ENCODE assay signal across 8 mouse cellular contexts in the genomic region with DNA sequence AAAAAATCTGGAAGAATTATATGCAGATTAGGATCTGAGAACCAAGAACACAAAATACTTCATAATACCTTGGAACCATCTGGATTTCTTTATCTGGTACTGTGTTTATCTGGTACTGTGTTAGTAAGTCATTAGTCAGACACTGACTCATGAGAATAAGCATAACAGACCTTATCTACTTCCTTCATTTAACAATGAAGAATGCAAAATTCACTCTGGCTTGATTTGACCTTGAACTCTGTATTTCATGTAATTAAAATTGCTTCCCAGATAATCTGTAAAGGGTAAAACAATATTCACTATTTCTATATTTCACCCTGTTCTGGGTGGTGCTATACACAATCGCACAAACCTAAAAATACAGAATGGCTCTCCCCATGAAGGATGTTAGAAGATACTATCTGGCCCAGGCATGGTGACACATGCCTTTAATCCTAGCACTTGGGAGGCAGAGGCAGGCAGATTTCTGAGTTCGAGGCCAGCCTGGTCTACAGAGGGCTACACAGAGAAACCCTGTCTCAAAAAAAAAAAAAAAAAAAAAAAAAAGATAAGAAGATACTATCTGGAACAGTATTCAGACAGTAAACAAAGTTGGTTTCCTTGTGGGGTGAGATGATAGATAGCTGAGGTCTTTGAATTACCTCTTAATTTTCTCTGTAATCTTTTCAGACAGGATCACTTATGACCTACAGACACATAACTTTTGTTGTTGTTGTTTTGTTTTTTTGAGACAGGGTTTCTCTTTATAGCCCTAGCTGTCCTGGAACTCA. TPM values are rescaled to one million over a fixed set of nuclear protein-coding genes. Genes with fewer than 3 reads are reported as not detected.
A peak's percentile ranks its signal among the peaks of the same experiment; 100 is the strongest.
DNase-seq lines count a peak whose midpoint lies in the region; ATAC-seq and TF ChIP-seq lines count a peak whose summit lies in the region.

No protein-coding gene starts in this region.

- peaks cover 24% of the 10 kb centered on the region for H3K36me3 ChIP-seq in embryonic facial prominence, embryonic 13.5 days
- peaks cover 13% of the 10 kb centered on the region; the same call in 1 of the 2 replicates for H3K36me3 ChIP-seq in limb, embryonic 11.5 days (ENCODE audit: control insufficient read depth, insufficient read depth, low read length)
- peaks cover 24% of the 10 kb centered on the region for H3K36me3 ChIP-seq in neural tube, embryonic 15.5 days

- H3K4me1 ChIP-seq in embryonic facial prominence, embryonic 13.5 days, result peaks cover 12% of the 10 kb centered on the region
- H3K4me1 ChIP-seq in limb, embryonic 11.5 days (ENCODE audit: control insufficient read depth, insufficient read depth, low read length), result peaks cover 5% of the 10 kb centered on the region; the same call in 1 of the 2 replicates
- peaks cover 17% of the 10 kb centered on the region for H3K4me1 ChIP-seq in neural tube, embryonic 15.5 days

- TF ChIP-seq CTCF in layer of hippocampus, adult 2 months (conservative IDR thresholded peaks at IDR 0.05), result no peak

- H3K9me3 ChIP-seq in embryonic facial prominence, embryonic 13.5 days, result no peaks in the 10 kb centered on the region
- H3K9me3 ChIP-seq in limb, embryonic 11.5 days (ENCODE audit: control insufficient read depth, low read length), result no peaks in the 10 kb centered on the region
- no peaks in the 10 kb centered on the region for H3K9me3 ChIP-seq in neural tube, embryonic 15.5 days (replicated peaks)

- no peak overlapping the region for H3K9ac ChIP-seq in embryonic facial prominence, embryonic 13.5 days
- H3K9ac ChIP-seq in limb, embryonic 11.5 days (ENCODE audit: low read length), result no peak overlapping the region
- H3K9ac ChIP-seq in neural tube, embryonic 15.5 days (replicated peaks), result no peak overlapping the region

- peak overlapping the region; percentile 60 for H3K4me3 ChIP-seq in layer of hippocampus, adult 2 months
- peak overlapping the region; percentile 81 for H3K4me3 ChIP-seq in embryonic facial prominence, embryonic 13.5 days
- no peak overlapping the region for H3K4me3 ChIP-seq in limb, embryonic 11.5 days (ENCODE audit: low read depth, low read length)
- peak overlapping the region; percentile 93 for H3K4me3 ChIP-seq in neural tube, embryonic 15.5 days (replicated peaks)

- peak overlapping the region; percentile 86 for H3K27ac ChIP-seq in layer of hippocampus, adult 2 months
- H3K27ac ChIP-seq in embryonic facial prominence, embryonic 13.5 days, result no peak overlapping the region
- no peak overlapping the region for H3K27ac ChIP-seq in limb, embryonic 11.5 days (replicated peaks; ENCODE audit: low read depth, low read length)
- no peak overlapping the region for H3K27ac ChIP-seq in neural tube, embryonic 15.5 days (replicated peaks)

- ATAC-seq in embryonic facial prominence, embryonic 13.5 days (ENCODE audit: insufficient number of reproducible peaks, insufficient read depth, low FRiP score, low TSS enrichment, low read depth), result no peak
- peak; percentile 12; the same call in 1 of the 2 replicates for ATAC-seq in limb, embryonic 11.5 days (ENCODE audit: insufficient number of reproducible peaks, low FRiP score, low TSS enrichment, low read depth)
- ATAC-seq in neural tube, embryonic 15.5 days (ENCODE audit: low FRiP score), result no peak

- 95% methylated on average over 2 of the region's 2 CpGs for WGBS in embryonic facial prominence, embryonic 13.5 days
- 97% methylated on average over 2 of the region's 2 CpGs for WGBS in limb, embryonic 11.5 days
- 95% methylated on average over 2 of the region's 2 CpGs for WGBS in neural tube, embryonic 15.5 days

- DNase-seq in layer of hippocampus, adult 2 months (ENCODE audit: low spot score in 2 of 2), result no peak
- no peak for DNase-seq in layer of hippocampus, adult 11-12 months (ENCODE audit: low spot score)
- no peak for DNase-seq in limb, embryonic 11.5 days (ENCODE audit: low spot score)
- no peak for DNase-seq in testis, postnatal 14 days (ENCODE audit: low spot score)
- no peak for DNase-seq in adrenal gland, postnatal 25 days
- no peak for DNase-seq in spleen, adult 12 weeks (ENCODE audit: low spot score)

- peaks cover 12% of the 10 kb centered on the region; the same call in 1 of the 2 replicates for H3K27me3 ChIP-seq in embryonic facial prominence, embryonic 13.5 days
- no peaks in the 10 kb centered on the region; the same call in 1 of the 2 replicates for H3K27me3 ChIP-seq in limb, embryonic 11.5 days (ENCODE audit: control insufficient read depth, insufficient read depth, low read length)
- peaks cover 7% of the 10 kb centered on the region; the same call in 1 of the 2 replicates for H3K27me3 ChIP-seq in neural tube, embryonic 15.5 days (replicated peaks)

- H3K4me2 ChIP-seq in embryonic facial prominence, embryonic 13.5 days, result peak overlapping the region; percentile 72
- H3K4me2 ChIP-seq in limb, embryonic 11.5 days (ENCODE audit: low read depth, severe bottlenecking), result no peak overlapping the region; the same call in 1 of the 2 replicates
- H3K4me2 ChIP-seq in neural tube, embryonic 15.5 days, result peak overlapping the region; percentile 72

RNA-seq across cellular contexts. Expression of a gene that starts 0.9 kb away (rescaled TPM):
- 100 to 1,000 TPM; 192 to 198 TPM for total RNA-seq in layer of hippocampus, adult 2 months (2021)
- 73.7 and 79.6 TPM in 2 replicates for polyA plus RNA-seq in embryonic facial prominence, embryonic 13.5 days (2015; fragmentation: Nextera tagmentation; extraction: Ambion mirVana)
- 71.5 and 72.6 TPM in 2 replicates for polyA plus RNA-seq in limb, embryonic 11.5 days (2014; fragmentation: Nextera tagmentation; extraction: Ambion mirVana)
- 56.5 and 65.2 TPM in 2 replicates for polyA plus RNA-seq in neural tube, embryonic 15.5 days (2015; fragmentation: Nextera tagmentation; extraction: Ambion mirVana)
- total RNA-seq in adrenal gland, postnatal 25 days (2021), result 163 and 168 TPM in 2 replicates

RNA-seq across cellular contexts. Expression of a gene that starts 14.9 kb away (rescaled TPM):
- 100 to 1,000 TPM; 132 to 137 TPM for total RNA-seq in layer of hippocampus, adult 2 months (2021)
- polyA plus RNA-seq in embryonic facial prominence, embryonic 13.5 days (2015; fragmentation: Nextera tagmentation; extraction: Ambion mirVana), result 30.3 and 32.2 TPM in 2 replicates
- polyA plus RNA-seq in limb, embryonic 11.5 days (2014; fragmentation: Nextera tagmentation; extraction: Ambion mirVana), result 30.8 and 34.1 TPM in 2 replicates
- polyA plus RNA-seq in neural tube, embryonic 15.5 days (2015; fragmentation: Nextera tagmentation; extraction: Ambion mirVana), result 22.9 and 25.1 TPM in 2 replicates
- total RNA-seq in adrenal gland, postnatal 25 days (2021), result 65.2 and 74.6 TPM in 2 replicates

RNA-seq across cellular contexts. Expression of a gene that starts 15.1 kb away (rescaled TPM):
- total RNA-seq in layer of hippocampus, adult 2 months (2021), result 10 to 100 TPM; 66.8 to 69.1 TPM
- 81.9 and 90.6 TPM in 2 replicates for polyA plus RNA-seq in embryonic facial prominence, embryonic 13.5 days (2015; fragmentation: Nextera tagmentation; extraction: Ambion mirVana)
- 44.0 and 44.9 TPM in 2 replicates for polyA plus RNA-seq in limb, embryonic 11.5 days (2014; fragmentation: Nextera tagmentation; extraction: Ambion mirVana)
- 93.2 and 97.1 TPM in 2 replicates for polyA plus RNA-seq in neural tube, embryonic 15.5 days (2015; fragmentation: Nextera tagmentation; extraction: Ambion mirVana)
- 96.9 and 111 TPM in 2 replicates for total RNA-seq in adrenal gland, postnatal 25 days (2021)

RNA-seq across cellular contexts. Expression of a gene that starts 30.0 kb away (rescaled TPM):
- total RNA-seq in layer of hippocampus, adult 2 months (2021), result 10 to 100 TPM in 1 of 2 experiments, 1 to 10 TPM in 1; 5.6 to 12.2 TPM
- polyA plus RNA-seq in embryonic facial prominence, embryonic 13.5 days (2015; fragmentation: Nextera tagmentation; extraction: Ambion mirVana), result 0.28 TPM in 1 of 2 replicates, not detected in the other
- 0.09 and 0.16 TPM in 2 replicates for polyA plus RNA-seq in limb, embryonic 11.5 days (2014; fragmentation: Nextera tagmentation; extraction: Ambion mirVana)
- polyA plus RNA-seq in neural tube, embryonic 15.5 days (2015; fragmentation: Nextera tagmentation; extraction: Ambion mirVana), result 0.40 and 0.42 TPM in 2 replicates
- total RNA-seq in adrenal gland, postnatal 25 days (2021), result 1.3 and 1.7 TPM in 2 replicates

RNA-seq across cellular contexts. Expression of a gene that starts 40.7 kb away (rescaled TPM):
- total RNA-seq in layer of hippocampus, adult 2 months (2021), result 1 to 10 TPM; 8.3 to 8.5 TPM
- polyA plus RNA-seq in embryonic facial prominence, embryonic 13.5 days (2015; fragmentation: Nextera tagmentation; extraction: Ambion mirVana), result 36.4 and 44.3 TPM in 2 replicates
- polyA plus RNA-seq in limb, embryonic 11.5 days (2014; fragmentation: Nextera tagmentation; extraction: Ambion mirVana), result 65.6 and 72.4 TPM in 2 replicates
- 6.5 and 13.1 TPM in 2 replicates for polyA plus RNA-seq in neural tube, embryonic 15.5 days (2015; fragmentation: Nextera tagmentation; extraction: Ambion mirVana)
- total RNA-seq in adrenal gland, postnatal 25 days (2021), result 9.5 and 10.7 TPM in 2 replicates
